21 mouse cellular contexts compared by ENCODE assay signal in the genomic region with DNA sequence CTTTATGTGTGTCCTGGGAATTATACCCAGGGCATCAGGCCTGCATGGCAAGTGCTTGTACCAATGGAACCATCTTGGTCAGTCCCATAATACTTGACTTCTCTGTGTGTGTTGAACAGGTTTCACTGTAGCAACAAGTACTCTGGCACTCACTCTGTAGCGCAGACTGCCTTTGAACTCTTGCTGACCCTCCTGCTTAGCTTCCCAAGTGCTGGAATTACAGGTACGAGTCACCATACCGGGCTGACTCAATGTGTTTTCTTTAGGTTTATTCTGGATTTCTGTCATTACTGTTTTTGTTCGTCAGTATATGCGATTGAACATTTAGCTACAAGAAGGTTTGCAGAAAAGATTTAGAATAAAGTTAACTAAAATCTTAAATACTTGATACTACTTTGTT.
"Had no signal": no experiment of that assay in that cellular context is flagged by ENCODE, and none has a peak within 500 bp of the region (broad histone marks: within the 10 kb centered on the region; RNA-seq: fewer than 3 reads in every experiment).

No protein-coding gene starts in this region.

- H3K4me2 ChIP-seq: liver, embryonic 11.5 days; lung, embryonic 15.5 days; midbrain, embryonic 15.5 days; neural tube, embryonic 12.5 days; neural tube, embryonic 15.5 days had no signal

- ATAC-seq: midbrain, embryonic 15.5 days had no signal

- H3K27me3 ChIP-seq: lung, embryonic 15.5 days; midbrain, embryonic 15.5 days; neural tube, embryonic 12.5 days; neural tube, embryonic 15.5 days had no signal

- DNase-seq: kidney, adult 11 months; kidney, adult 9 months; kidney, postnatal 14 days; kidney, postnatal 4 days; left cerebral cortex, postnatal 4 days; lung, adult 18-20 months; lung, postnatal 10 days; lung, postnatal 36 days; right cerebral cortex, adult 18-20 months; right cerebral cortex, postnatal 14 days; right cerebral cortex, postnatal 4 days; thymus, adult 18-20 months; thymus, postnatal 36 days had no signal

- H3K9ac ChIP-seq: liver, embryonic 14.5 days; lung, embryonic 15.5 days; midbrain, embryonic 15.5 days; neural tube, embryonic 12.5 days; neural tube, embryonic 15.5 days had no signal

- H3K4me3 ChIP-seq: lung, embryonic 15.5 days; megakaryocyte, embryonic 14.5 days; midbrain, embryonic 10.5 days; midbrain, embryonic 15.5 days; neural tube, embryonic 12.5 days; neural tube, embryonic 15.5 days had no signal

- H3K27ac ChIP-seq: liver, embryonic 14.5 days; lung, embryonic 15.5 days; midbrain, embryonic 10.5 days; midbrain, embryonic 15.5 days; neural tube, embryonic 12.5 days; neural tube, embryonic 15.5 days had no signal

- H3K36me3 ChIP-seq: lung, embryonic 15.5 days; midbrain, embryonic 10.5 days; midbrain, embryonic 15.5 days; neural tube, embryonic 12.5 days; neural tube, embryonic 15.5 days had no signal

- H3K4me1 ChIP-seq: lung, embryonic 15.5 days; midbrain, embryonic 10.5 days; midbrain, embryonic 15.5 days; neural tube, embryonic 12.5 days; neural tube, embryonic 15.5 days had no signal

- H3K9me3 ChIP-seq: lung, embryonic 15.5 days; megakaryocyte, embryonic 14.5 days; midbrain, embryonic 10.5 days; midbrain, embryonic 15.5 days; neural tube, embryonic 12.5 days; neural tube, embryonic 15.5 days had no signal
